Mouse (Mus musculus) frontal cortex, adult (tissue): Measurements from ENCODE around the gene Hspb8.
"Not testable (repeated sequence)": the region's sequence is repeated elsewhere in the genome, so short reads cannot be mapped to it uniquely, and the experiment has no call there.

Source experiments
- ATAC-seq: cut with Nextera tagmentation; 2 replicates; pipeline ENCODE4 v1.9.2; 2017; ENCODE audit warnings: mild to moderate bottlenecking, moderate library complexity, mixed read lengths; ENCODE audit not compliant: low TSS enrichment

The Hspb8 gene

GRCm38 (mm10) chr5:116389856-116390542 is 32.7 kb downstream of the Hspb8 start:
- ATAC-seq: peak; percentile 81

GRCm38 (mm10) chr5:116389321-116389720 is 33.3 kb downstream of the Hspb8 start:
- no peak for ATAC-seq

GRCm38 (mm10) chr5:116387302-116387935 is 35.2 kb downstream of the Hspb8 start:
- ATAC-seq: no peak

GRCm38 (mm10) chr5:116386020-116386419 is 36.6 kb downstream of the Hspb8 start:
- no peak for ATAC-seq

GRCm38 (mm10) chr5:116382646-116383045 is 40.0 kb downstream of the Hspb8 start:
- not testable (repeated sequence) for ATAC-seq

GRCm38 (mm10) chr5:116381726-116382125 is 40.9 kb downstream of the Hspb8 start:
- ATAC-seq: no peak

- no peak for ATAC-seq
These were observed 41.4 kb downstream of the Hspb8 start for GRCm38 (mm10) chr5:116381217-116381616.

GRCm38 (mm10) chr5:116380384-116380783 is 42.3 kb downstream of the Hspb8 start:
- ATAC-seq: no peak

- ATAC-seq: no peak
These were observed 43.8 kb downstream of the Hspb8 start for GRCm38 (mm10) chr5:116378872-116379271.

GRCm38 (mm10) chr5:116367923-116368322 is 54.7 kb downstream of the Hspb8 start:
- ATAC-seq: no peak

- no peak for ATAC-seq
These were observed 55.6 kb downstream of the Hspb8 start for GRCm38 (mm10) chr5:116366889-116367682.

- ATAC-seq: no peak
These were observed 61.3 kb downstream of the Hspb8 start for GRCm38 (mm10) chr5:116361342-116361741.

GRCm38 (mm10) chr5:116360751-116361150 is 61.9 kb downstream of the Hspb8 start:
- ATAC-seq: no peak
